Mouse (Mus musculus) heart, embryonic 11.5 days (tissue): ENCODE measurements at regions not wholly inside any gene's neighbourhood (a gene's known extent, or its start where the extent isn't known, plus 50 kb on each side); places are given as distances from the start of the nearest gene placed in this dataset.

Experiments
- ATAC-seq: fragments of 200-750 bp; cut with Nextera tagmentation; replicated peaks from 2 replicates; pipeline ENCODE4 v1.8.0; 2017; ENCODE audit warnings: moderate library complexity; ENCODE audit not compliant: insufficient number of reproducible peaks, low FRiP score, low TSS enrichment
- H3K27ac ChIP-seq: fragments of 300-500 bp; sonication (generic); 2 replicates; pipeline ENCODE4 v1.5.1; 2014; ENCODE audit warnings: mild to moderate bottlenecking, low read depth, low read length
- H3K27me3 ChIP-seq: fragments of 300-500 bp; sonication (generic); 2 replicates; pipeline ENCODE4 v1.6.1; 2014; ENCODE audit warnings: mild to moderate bottlenecking, low read length, mixed read lengths; ENCODE audit not compliant: control insufficient read depth, insufficient read depth
- H3K36me3 ChIP-seq: fragments of 300-500 bp; sonication (generic); 2 replicates; pipeline ENCODE4 v1.6.1; 2014; ENCODE audit warnings: mild to moderate bottlenecking, low read length, moderate library complexity, mixed read lengths; ENCODE audit not compliant: control insufficient read depth, insufficient read depth
- H3K4me1 ChIP-seq: fragments of 300-500 bp; sonication (generic); 2 replicates; pipeline ENCODE4 v1.6.1; 2014; ENCODE audit warnings: low read length; ENCODE audit not compliant: control insufficient read depth, insufficient read depth
- H3K4me2 ChIP-seq: fragments of 300-500 bp; sonication (generic); 2 replicates; pipeline ENCODE4 v1.6.1; 2014; ENCODE audit warnings: mild to moderate bottlenecking, moderate library complexity
- H3K4me3 ChIP-seq: fragments of 300-500 bp; sonication (generic); 2 replicates; pipeline ENCODE4 v1.5.1; 2014; ENCODE audit warnings: low read depth, low read length
- H3K9ac ChIP-seq: fragments of 300-500 bp; sonication (generic); 2 replicates; pipeline ENCODE4 v1.6.1; 2014; ENCODE audit warnings: mild to moderate bottlenecking, low read depth, low read length, moderate library complexity
- H3K9me3 ChIP-seq: fragments of 300-500 bp; sonication (generic); replicated peaks from 2 replicates; pipeline ENCODE4 v1.6.1; 2016; ENCODE audit warnings: low read length; ENCODE audit not compliant: control insufficient read depth
- WGBS: fragments of 180-500 bp; shearing (Covaris S2); extraction: QIAGEN DNeasy Blood & Tissue Kit; methylation state at CpG from one replicate; pipeline ENCODE4 v1.1.7; 2014; ENCODE audit not compliant: insufficient replicate concordance; 5-methylcytosine and 5-hydroxymethylcytosine counted together

DNA sequence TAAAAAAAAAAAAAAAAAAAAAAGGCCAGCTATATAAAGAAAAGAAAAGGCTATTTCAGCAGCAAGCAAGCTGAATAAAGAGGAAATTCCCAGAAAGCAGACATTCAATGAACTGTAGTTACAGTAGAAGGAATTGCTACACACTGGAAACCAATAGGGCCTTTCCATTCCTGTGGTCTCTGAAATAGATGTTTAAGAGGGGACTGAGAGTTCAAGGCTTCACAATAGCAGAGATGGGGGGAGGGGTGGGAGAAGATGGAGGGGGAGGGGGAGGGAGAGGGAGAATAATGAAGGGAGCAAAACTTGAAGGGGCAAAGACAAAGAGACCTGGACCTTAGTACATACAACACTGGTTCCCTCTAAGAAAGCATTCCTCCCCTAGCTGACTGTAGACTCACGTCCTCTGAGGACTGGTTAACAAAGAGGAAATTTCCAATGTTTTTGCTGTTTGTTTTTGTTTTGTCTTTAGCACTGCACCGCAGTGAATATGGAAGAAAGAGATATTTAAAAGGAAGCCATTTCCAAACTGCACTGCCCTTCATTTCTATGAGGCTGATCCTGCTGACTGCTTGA lies 119.8 kb upstream of the Irak1bp1 start:
- Histone ChIP-seq H3K36me3 (no peaks in the 10 kb centered on the region), H3K4me2 (no peak overlapping the region), H3K27ac (no peak overlapping the region), H3K9ac (no peak overlapping the region), H3K27me3 (no peaks in the 10 kb centered on the region), H3K9me3 (no peaks in the 10 kb centered on the region), H3K4me3 (no peak overlapping the region), H3K4me1 (no peaks in the 10 kb centered on the region)
- WGBS = 55% methylated on average over 2 of the region's 2 CpGs
- ATAC-seq = no peak

DNA sequence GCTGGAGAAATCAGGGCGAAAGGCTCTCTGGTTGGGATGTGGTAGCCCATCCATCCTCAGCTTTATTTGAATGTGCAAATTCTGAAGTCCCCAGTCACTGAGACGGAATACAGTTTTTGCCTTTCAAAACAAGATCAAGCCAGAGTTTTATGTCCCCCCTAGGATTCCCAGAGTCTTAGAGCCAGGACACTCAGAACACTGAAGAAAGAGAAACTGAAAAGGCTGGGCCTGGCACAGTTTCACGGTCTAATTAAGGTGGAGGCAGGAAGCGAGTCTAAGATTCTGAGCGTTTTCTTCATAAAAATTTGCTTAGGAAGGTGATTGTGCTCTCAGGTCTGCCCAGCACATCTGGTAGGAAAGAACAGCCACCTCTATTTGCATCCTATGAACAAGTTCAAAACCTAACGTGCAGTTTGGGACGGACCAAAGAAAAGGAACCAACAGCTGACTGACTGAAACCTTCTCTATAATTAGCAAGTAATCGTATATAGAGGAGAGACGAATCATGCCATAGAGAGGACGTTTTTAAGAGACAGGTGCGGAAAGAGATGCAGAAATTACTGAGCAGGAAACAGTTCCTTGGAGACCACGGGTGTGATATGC lies 119.2 kb upstream of the Irak1bp1 start:
- WGBS = 72% methylated on average over 12 of the region's 12 CpGs
- ATAC-seq = no peak
- no peak overlapping the region for H3K9ac ChIP-seq
- no peak overlapping the region for H3K27ac ChIP-seq
- no peaks in the 10 kb centered on the region for H3K36me3 ChIP-seq
- no peaks in the 10 kb centered on the region for H3K9me3 ChIP-seq
- H3K4me1 ChIP-seq = no peaks in the 10 kb centered on the region
- no peaks in the 10 kb centered on the region for H3K27me3 ChIP-seq
- no peak overlapping the region for H3K4me3 ChIP-seq
- H3K4me2 ChIP-seq = no peak overlapping the region

DNA sequence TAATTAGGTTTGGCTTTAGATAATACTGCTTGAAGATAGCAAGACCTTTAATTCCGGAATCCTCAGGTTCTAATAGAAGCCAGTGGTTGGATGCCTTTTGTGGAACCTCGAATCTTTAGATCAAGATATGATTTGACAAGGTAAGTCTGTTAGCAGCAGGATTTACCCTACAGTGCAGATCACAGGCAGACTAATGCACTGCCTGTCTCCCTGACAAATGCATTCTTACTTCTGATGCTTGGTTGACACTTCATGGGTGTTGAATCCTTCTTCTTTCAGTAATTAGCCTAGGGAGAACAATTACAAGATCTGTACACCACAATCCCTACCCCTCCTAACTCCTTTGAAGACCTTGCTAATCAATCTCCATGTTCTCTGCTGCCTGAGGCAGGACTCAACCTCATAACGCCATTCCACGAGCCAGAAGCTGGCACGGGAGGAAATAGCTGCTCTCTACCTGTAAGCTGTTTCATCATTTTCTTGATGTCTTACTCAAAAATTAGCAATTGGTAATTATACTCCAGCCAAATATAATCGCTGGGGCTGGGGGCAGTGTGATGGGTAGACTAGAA lies 118.3 kb upstream of the Irak1bp1 start:
- WGBS = 66% methylated on average over 6 of the region's 6 CpGs
- H3K4me3 ChIP-seq = no peak overlapping the region
- no peak for ATAC-seq
- H3K36me3 ChIP-seq = no peaks in the 10 kb centered on the region
- H3K27ac ChIP-seq = no peak overlapping the region
- no peaks in the 10 kb centered on the region for H3K27me3 ChIP-seq
- H3K4me2 ChIP-seq = no peak overlapping the region
- no peaks in the 10 kb centered on the region for H3K4me1 ChIP-seq
- H3K9ac ChIP-seq = no peak overlapping the region
- H3K9me3 ChIP-seq = no peaks in the 10 kb centered on the region

DNA sequence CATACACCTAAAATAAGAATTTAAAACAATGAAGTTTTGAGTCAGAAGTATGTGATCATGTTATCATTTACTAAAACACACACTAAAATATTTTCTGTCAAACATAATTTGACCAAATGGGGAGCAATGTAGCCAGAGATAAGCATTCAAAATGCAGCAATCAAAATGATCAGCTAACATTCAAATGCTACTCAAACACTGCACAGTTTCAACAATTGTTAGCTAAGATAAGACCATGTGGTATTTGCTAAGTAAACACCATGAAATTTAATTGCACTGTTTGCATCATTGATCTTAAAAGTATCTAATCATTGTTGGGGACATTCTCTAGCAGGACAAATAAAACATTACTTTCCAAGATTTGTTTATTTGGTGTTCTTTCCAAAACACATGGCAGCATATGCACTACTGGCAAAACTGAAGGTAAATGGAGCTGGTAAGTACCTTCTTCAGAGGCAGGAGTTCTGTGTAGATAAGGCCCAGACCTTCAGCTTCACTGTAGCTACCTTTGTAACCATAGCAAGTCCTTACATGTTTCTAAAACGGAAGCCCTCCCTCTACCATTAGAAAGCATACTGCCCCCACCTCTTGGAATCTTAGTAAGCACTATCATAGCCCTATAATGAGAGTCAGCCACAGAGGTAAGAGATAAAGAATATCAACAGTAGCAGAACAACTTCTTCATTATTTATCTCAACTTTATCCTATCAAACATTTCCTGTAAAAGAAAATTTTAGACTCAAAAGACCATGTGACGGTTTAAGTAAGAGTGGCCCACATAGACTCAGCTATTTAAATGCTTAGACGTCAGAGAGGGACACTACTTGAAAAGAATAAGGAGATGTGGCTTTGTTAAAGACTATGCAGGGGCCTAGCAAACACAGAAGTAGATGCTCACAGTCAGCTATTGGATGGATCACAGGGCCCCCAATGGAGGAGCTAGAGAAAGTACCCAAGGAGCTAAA lies 116.3 kb upstream of the Irak1bp1 start:
- no peaks in the 10 kb centered on the region for H3K27me3 ChIP-seq
- H3K27ac ChIP-seq = no peak overlapping the region
- no peaks in the 10 kb centered on the region for H3K36me3 ChIP-seq
- WGBS = 63% methylated on average over 3 of the region's 3 CpGs
- no peak for ATAC-seq
- no peak overlapping the region for H3K4me2 ChIP-seq
- no peaks in the 10 kb centered on the region for H3K9me3 ChIP-seq
- H3K4me3 ChIP-seq = no peak overlapping the region
- H3K9ac ChIP-seq = no peak overlapping the region
- H3K4me1 ChIP-seq = no peaks in the 10 kb centered on the region

GRCm38 (mm10) chr9:82728652-82729051 lies 100.7 kb upstream of the Irak1bp1 start:
- 63% methylated on average over 3 of the region's 3 CpGs for WGBS
- no peak for ATAC-seq
- Histone ChIP-seq H3K9me3 (no peaks in the 10 kb centered on the region), H3K4me3 (no peak overlapping the region), H3K4me1 (no peaks in the 10 kb centered on the region), H3K9ac (no peak overlapping the region), H3K4me2 (no peak overlapping the region), H3K36me3 (no peaks in the 10 kb centered on the region), H3K27ac (no peak overlapping the region), H3K27me3 (no peaks in the 10 kb centered on the region)

DNA sequence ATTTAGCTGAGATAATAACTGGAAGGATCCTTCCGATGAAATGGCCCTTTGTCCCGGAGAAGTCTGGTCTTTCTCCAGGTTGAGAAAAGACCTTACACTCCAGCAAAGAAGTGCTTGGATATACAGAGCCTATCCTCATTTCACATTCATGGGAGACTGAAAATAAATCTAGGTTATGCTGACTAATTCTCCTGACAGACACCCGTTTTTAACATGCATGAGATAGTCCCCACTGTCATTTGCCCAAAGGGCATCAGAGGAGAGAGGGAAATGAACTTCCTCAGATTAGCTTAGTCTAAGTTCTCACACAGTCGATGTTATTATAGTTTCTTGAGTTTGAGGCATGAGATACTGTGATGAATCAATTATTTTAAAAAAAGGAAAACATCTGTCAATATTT lies 99.7 kb upstream of the Irak1bp1 start:
- Histone ChIP-seq H3K27me3 (no peaks in the 10 kb centered on the region), H3K4me1 (no peaks in the 10 kb centered on the region), H3K9ac (no peak overlapping the region), H3K36me3 (no peaks in the 10 kb centered on the region), H3K4me2 (no peak overlapping the region), H3K4me3 (no peak overlapping the region), H3K9me3 (0 out of 2 replicates have a peak, but pooled peaks cover 3% of the 10 kb centered on the region), H3K27ac (no peak overlapping the region)
- 67% methylated on average over 4 of the region's 4 CpGs for WGBS
- no peak for ATAC-seq

DNA sequence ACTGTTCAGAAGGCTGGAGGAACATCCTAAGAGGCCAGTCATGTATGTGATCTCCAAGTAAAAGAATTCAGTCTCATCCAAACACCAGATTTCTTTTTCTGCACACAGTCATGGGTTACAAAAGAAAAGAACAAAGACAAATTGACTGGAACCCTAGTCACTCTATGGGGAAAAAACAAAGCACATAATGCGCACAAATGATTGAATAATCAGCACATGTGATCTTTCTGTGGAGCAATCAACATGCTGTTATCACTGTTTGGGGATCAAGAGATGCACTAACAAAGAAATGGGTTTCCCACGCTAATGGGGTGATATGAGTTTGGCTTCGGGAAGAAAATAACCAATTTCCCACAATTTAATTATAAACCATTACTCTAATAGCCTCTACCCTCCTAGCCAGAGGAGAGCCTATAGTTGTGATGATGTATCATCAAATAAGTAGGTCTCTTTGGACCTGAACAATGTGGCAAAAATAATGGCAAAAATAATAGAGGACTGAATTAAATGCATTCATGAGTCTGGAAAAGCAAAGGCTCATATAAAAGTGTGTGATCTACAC lies 96.2 kb upstream of the Irak1bp1 start:
- H3K36me3 ChIP-seq = no peaks in the 10 kb centered on the region
- no peak for ATAC-seq
- H3K27ac ChIP-seq = no peak overlapping the region
- WGBS = 71% methylated on average over 3 of the region's 3 CpGs
- H3K9ac ChIP-seq = no peak overlapping the region
- no peak overlapping the region for H3K4me2 ChIP-seq
- H3K9me3 ChIP-seq = 0 out of 2 replicates have a peak, but pooled peaks cover 3% of the 10 kb centered on the region
- H3K4me1 ChIP-seq = no peaks in the 10 kb centered on the region
- no peaks in the 10 kb centered on the region for H3K27me3 ChIP-seq
- no peak overlapping the region for H3K4me3 ChIP-seq

- no peaks in the 10 kb centered on the region for H3K36me3 ChIP-seq
- ATAC-seq = no peak
- H3K4me3 ChIP-seq = no peak overlapping the region
- 0 out of 2 replicates have a peak, but pooled peaks cover 3% of the 10 kb centered on the region for H3K9me3 ChIP-seq
- WGBS = 40% methylated on average over 2 of the region's 2 CpGs
- no peak overlapping the region for H3K9ac ChIP-seq
- H3K4me1 ChIP-seq = no peaks in the 10 kb centered on the region
- no peaks in the 10 kb centered on the region for H3K27me3 ChIP-seq
- no peak overlapping the region for H3K27ac ChIP-seq
- no peak overlapping the region for H3K4me2 ChIP-seq
Observed at GRCm38 (mm10) chr9:82734959-82735358, 94.4 kb upstream of the Irak1bp1 start.
